Mouse (Mus musculus) CH12.LX (cell line): ENCODE measurements around the gene Tmem11. TPM values are rescaled to one million over a fixed set of nuclear protein-coding genes. Genes with fewer than 3 reads are reported as not detected.

ENCODE experiments used
- DNase-seq: peaks from one replicate; pipeline ENCODE4 v3.0.0-alpha.2; 2013; ENCODE audit errors: extremely low read depth
- H3K27ac ChIP-seq: 2 replicates; pipeline ENCODE4 v1.5.1; 2012; ENCODE audit warnings: low read depth, mild to moderate bottlenecking, control low read depth, moderate library complexity; ENCODE audit not compliant: insufficient read depth
- H3K27me3 ChIP-seq: replicated peaks from 2 replicates; pipeline ENCODE3; 2012; ENCODE audit warnings: inconsistent platforms
- H3K36me3 ChIP-seq, 2 experiments: replicated peaks in 1 of 2; 2 replicates each; pipeline versions ENCODE3 to v1.6.1; 2012; ENCODE audit warnings: inconsistent platforms in 1 of 2, low read length in 1 of 2, mild to moderate bottlenecking in 1 of 2, mixed read lengths in 1 of 2, moderate library complexity in 1 of 2; ENCODE audit not compliant: control insufficient read depth in 1 of 2, insufficient read depth in 1 of 2
- H3K4me1 ChIP-seq, 2 experiments: 2 replicates each; pipeline ENCODE4 v1.6.1; 2012; ENCODE audit warnings: inconsistent platforms in 1 of 2, moderate library complexity in 1 of 2; ENCODE audit not compliant: insufficient read depth in 2 of 2, control insufficient read depth in 1 of 2
- H3K4me2 ChIP-seq: 2 replicates; pipeline ENCODE4 v1.6.1; 2012; ENCODE audit warnings: low read depth, mild to moderate bottlenecking, control low read depth; ENCODE audit not compliant: poor library complexity, insufficient read depth, severe bottlenecking
- H3K4me3 ChIP-seq, 3 experiments: fragments of 150-350 bp in 1 of 3; sonication (generic) in 1 of 3; replicated peaks in 1 of 3; 2 replicates each; pipeline versions ENCODE3 to v1.5.1; 2011 to 2012; ENCODE audit warnings: low read depth in 2 of 3, low read length in 2 of 3, mild to moderate bottlenecking in 2 of 3, moderate library complexity in 2 of 3, control low read depth in 1 of 3, improper control_type of control experiment in 1 of 3, inconsistent platforms in 1 of 3, mixed read lengths in 1 of 3; ENCODE audit not compliant: poor library complexity in 1 of 3
- H3K79me2 ChIP-seq: replicated peaks from 2 replicates; pipeline ENCODE4 v1.6.1; 2012; ENCODE audit warnings: mild to moderate bottlenecking, moderate library complexity; ENCODE audit not compliant: control insufficient read depth, poor library complexity, insufficient read depth, severe bottlenecking; ENCODE audit errors: extremely low read depth
- H3K9ac ChIP-seq: 2 replicates; pipeline ENCODE4 v1.6.1; 2012; ENCODE audit warnings: low read depth, mild to moderate bottlenecking, control low read depth, moderate library complexity; ENCODE audit not compliant: insufficient read depth
- H3K9me3 ChIP-seq: replicated peaks from 2 replicates; pipeline ENCODE3; 2012; ENCODE audit warnings: low read length, inconsistent platforms, mixed read lengths
- BHLHE40 ChIP-seq: IDR thresholded peaks from 2 replicates; pipeline ENCODE4 v1.6.1; 2011; ENCODE audit warnings: mild to moderate bottlenecking, low read depth, low read length, improper control_type of control experiment
- CHD1 ChIP-seq: IDR thresholded peaks from 2 replicates; pipeline ENCODE4 v1.6.1; 2012; ENCODE audit warnings: low read depth, low read length, improper control_type of control experiment, inconsistent platforms
- CTCF ChIP-seq, 2 experiments: IDR thresholded peaks in 1 of 2; conservative IDR thresholded peaks in 1 of 2; 2 replicates each; pipeline ENCODE4 v1.5.1; 2011 to 2012; ENCODE audit warnings: low read depth in 2 of 2, low read length in 2 of 2, improper control_type of control experiment in 1 of 2, inconsistent platforms in 1 of 2, mild to moderate bottlenecking in 1 of 2, moderate library complexity in 1 of 2
- ELF1 ChIP-seq: IDR thresholded peaks from 2 replicates; pipeline ENCODE4 v1.6.1; 2014; ENCODE audit warnings: low read depth, mild to moderate bottlenecking, inconsistent platforms, low read length, improper control_type of control experiment
- EP300 ChIP-seq: IDR thresholded peaks from 2 replicates; pipeline ENCODE4 v1.6.1; 2011; ENCODE audit warnings: low read length, improper control_type of control experiment
- HCFC1 ChIP-seq: IDR thresholded peaks from 2 replicates; pipeline ENCODE4 v1.6.1; 2012; ENCODE audit warnings: low read depth, mild to moderate bottlenecking, inconsistent platforms, low read length, improper control_type of control experiment
- IRF4 ChIP-seq: IDR thresholded peaks from 2 replicates; pipeline ENCODE4 v1.6.1; 2014; ENCODE audit warnings: low read depth, mild to moderate bottlenecking, inconsistent platforms, low read length, improper control_type of control experiment
- JUN ChIP-seq: IDR thresholded peaks from 2 replicates; pipeline ENCODE4 v1.6.1; 2011; ENCODE audit warnings: low read depth, mild to moderate bottlenecking, low read length, improper control_type of control experiment, moderate library complexity; ENCODE audit not compliant: insufficient read depth
- JUND ChIP-seq: conservative IDR thresholded peaks from 2 replicates; pipeline ENCODE4 v1.6.1; 2011; ENCODE audit warnings: low read depth, low read length, improper control_type of control experiment
- KAT2A ChIP-seq: IDR thresholded peaks from 2 replicates; pipeline ENCODE4 v1.6.1; 2012; ENCODE audit warnings: low read length, improper control_type of control experiment, inconsistent platforms; ENCODE audit not compliant: insufficient replicate concordance
- MAFK ChIP-seq: IDR thresholded peaks from 2 replicates; pipeline ENCODE4 v1.6.1; 2011; ENCODE audit warnings: low read length, improper control_type of control experiment; ENCODE audit not compliant: insufficient replicate concordance
- MAX ChIP-seq: IDR thresholded peaks from 2 replicates; pipeline ENCODE4 v1.6.1; 2011; ENCODE audit warnings: low read length, improper control_type of control experiment
- MEF2A ChIP-seq: IDR thresholded peaks from 2 replicates; pipeline ENCODE4 v1.6.1; 2014; ENCODE audit warnings: low read depth, mild to moderate bottlenecking, inconsistent platforms, low read length, improper control_type of control experiment, borderline replicate concordance
- MXI1 ChIP-seq: IDR thresholded peaks from 2 replicates; pipeline ENCODE4 v1.6.1; 2011; ENCODE audit warnings: mild to moderate bottlenecking, low read depth, low read length, improper control_type of control experiment
- MYC ChIP-seq: IDR thresholded peaks from 2 replicates; pipeline ENCODE4 v1.6.1; 2011; ENCODE audit warnings: low read depth, mild to moderate bottlenecking, improper control_type of control experiment, low read length
- POLR2A ChIP-seq: IDR thresholded peaks from 2 replicates; pipeline ENCODE4 v1.6.1; 2011; ENCODE audit warnings: low read depth, mild to moderate bottlenecking, improper control_type of control experiment, low read length
- POLR2AphosphoS2 ChIP-seq: IDR thresholded peaks from 2 replicates; pipeline ENCODE4 v1.6.1; 2011; ENCODE audit warnings: low read depth, low read length, improper control_type of control experiment
- RAD21 ChIP-seq: IDR thresholded peaks from 2 replicates; pipeline ENCODE4 v1.6.1; 2011; ENCODE audit warnings: low read depth, mild to moderate bottlenecking, low read length, improper control_type of control experiment, moderate library complexity
- SIN3A ChIP-seq: IDR thresholded peaks from 2 replicates; pipeline ENCODE4 v1.6.1; 2012; ENCODE audit warnings: low read length, improper control_type of control experiment, inconsistent platforms
- SMC3 ChIP-seq: IDR thresholded peaks from 2 replicates; pipeline ENCODE4 v1.6.1; 2011; ENCODE audit warnings: low read depth, low read length, improper control_type of control experiment
- TBP ChIP-seq: conservative IDR thresholded peaks from 2 replicates; pipeline ENCODE4 v1.6.1; 2011; ENCODE audit warnings: low read depth, low read length, improper control_type of control experiment
- USF1 ChIP-seq: IDR thresholded peaks from 2 replicates; pipeline ENCODE4 v1.6.1; 2014; ENCODE audit warnings: low read depth, mild to moderate bottlenecking, inconsistent platforms, low read length, improper control_type of control experiment
- USF2 ChIP-seq: conservative IDR thresholded peaks from 2 replicates; pipeline ENCODE4 v1.6.1; 2011; ENCODE audit warnings: low read depth, low read length, improper control_type of control experiment
- ZMIZ1 ChIP-seq: IDR thresholded peaks from 2 replicates; pipeline ENCODE4 v1.6.1; 2012; ENCODE audit warnings: low read depth, mild to moderate bottlenecking, inconsistent platforms, low read length, improper control_type of control experiment
- dilution Hi-C: fragments of 300-500 bp; cut with MboI; formaldehyde crosslinking; loops from 2 replicates; pipeline ENCODE4 v1.14.3; 2020; ENCODE audit warnings: low sequenced_read_pairs; ENCODE audit not compliant: extremely low pct_unique_long_range_greater_than_20kb, extremely low pct_ligation_motif_present
- in situ Hi-C: fragments of 300-500 bp; cut with MboI; formaldehyde crosslinking; loops from 3 replicates; pipeline ENCODE4 v1.14.3; 2019; ENCODE audit warnings: low sequenced_read_pairs, low pct_ligation_motif_present, low pct_unique_long_range_greater_than_20kb, mixed read lengths
- polyA plus RNA-seq: library from polyadenylated mRNA; unstranded; fragments of >175 nt; gene quantifications from 2 replicates; pipeline ENCODE4 v1.2.1, GENCODE M21; 2012; ENCODE audit warnings: low read depth; ENCODE audit not compliant: insufficient read length
- total RNA-seq, 2 experiments: library from RNA; depleted of rRNA; stranded (reverse); fragments of 300-350 nt in 1 of 2; fragments of >200 nt in 1 of 2; gene quantifications; 2 replicates each; pipeline ENCODE4 v1.2.3; 2012 to 2014

Gene Tmem11
- total and polyA plus RNA-seq, 3 experiments, result 71.1 to 117 (median 83.0) TPM

GRCm38 (mm10) chr11:60927264-60927663 is 48.2 kb upstream of the Tmem11 start:
- H3K4me1 ChIP-seq, result peaks cover 6 to 38% of the 10 kb centered on the region in 2 experiments
- peaks cover under 1% of the 10 kb centered on the region; the same call in 1 of the 2 replicates for H3K79me2 ChIP-seq
- dilution Hi-C loops (no loop called here), in situ Hi-C loops (no loop called here)
- peaks cover 0 to 50% of the 10 kb centered on the region in 2 experiments for H3K36me3 ChIP-seq
- H3K9ac ChIP-seq, result no peak overlapping the region
- no peak overlapping the region for H3K27ac ChIP-seq
- H3K9me3 ChIP-seq, result no peaks in the 10 kb centered on the region
- H3K4me3 ChIP-seq, result no peak overlapping the region
- TF ChIP-seq RAD21, result peak; percentile 95
- 0 out of 2 replicates have a peak, but pooled peaks have one; percentile 25 for TF ChIP-seq IRF4
- TF ChIP-seq JUN, result no peak
- peak; percentile 98 for TF ChIP-seq USF2
- peak; percentile 96 for TF ChIP-seq BHLHE40
- TF ChIP-seq MAFK, result peak; percentile 56; the same call in 1 of the 2 replicates
- TF ChIP-seq MAX, result peak; percentile 99
- TF ChIP-seq POLR2A, result 0 out of 2 replicates have a peak, but pooled peaks have one; percentile 32
- TF ChIP-seq USF1, result peak; percentile 98
- TF ChIP-seq MYC, result peak; percentile 99
- no peak for TF ChIP-seq MEF2A
- TF ChIP-seq MXI1, result peak; percentile 73; the same call in 1 of the 2 replicates
- no peak for TF ChIP-seq KAT2A
- peak; percentile 27; the same call in 1 of the 2 replicates for TF ChIP-seq ELF1
- TF ChIP-seq EP300, result no peak
- TF ChIP-seq HCFC1, result peak; percentile 14; the same call in 1 of the 2 replicates
- TF ChIP-seq ZMIZ1, result no peak
- TF ChIP-seq SMC3, result peak; percentile 80
- peak; percentile 95 to 98 for TF ChIP-seq CTCF (conservative IDR thresholded peaks at IDR 0.05 in 1 of 2, IDR thresholded peaks at IDR 0.05 in 1 of 2; ENCODE audit: low read depth in 2 of 2, low read length in 2 of 2)
- 0 out of 2 replicates have a peak, but pooled peaks have one; percentile 38 for TF ChIP-seq TBP
- DNase-seq, result peak; percentile 97
- H3K4me2 ChIP-seq, result peak overlapping the region; percentile 3; the same call in 1 of the 2 replicates
- no peaks in the 10 kb centered on the region for H3K27me3 ChIP-seq

- Histone ChIP-seq H3K36me3 (peaks cover 11 to 64% of the 10 kb centered on the region in 2 experiments), H3K27ac (no peak overlapping the region), H3K79me2 (no peaks in the 10 kb centered on the region), H3K4me1 (peaks cover 3 to 25% of the 10 kb centered on the region in 2 experiments), H3K4me2 (no peak overlapping the region), H3K4me3 (no peak overlapping the region), H3K9me3 (no peaks in the 10 kb centered on the region), H3K9ac (no peak overlapping the region), H3K27me3 (no peaks in the 10 kb centered on the region)
- dilution Hi-C loops, result no loop called here
- TF ChIP-seq POLR2AphosphoS2 (no peak), ELF1 (no peak), POLR2A (no peak), JUND (no peak), ZMIZ1 (no peak), USF1 (no peak), KAT2A (no peak), BHLHE40 (no peak), USF2 (no peak), RAD21 (no peak), CHD1 (no peak), SIN3A (no peak)
- no peak for DNase-seq
- in situ Hi-C loops, result no loop called here
These were observed 45.9 kb upstream of the Tmem11 start for GRCm38 (mm10) chr11:60924981-60925380.
